21 mouse cellular contexts compared by ENCODE assay signal in the genomic region with DNA sequence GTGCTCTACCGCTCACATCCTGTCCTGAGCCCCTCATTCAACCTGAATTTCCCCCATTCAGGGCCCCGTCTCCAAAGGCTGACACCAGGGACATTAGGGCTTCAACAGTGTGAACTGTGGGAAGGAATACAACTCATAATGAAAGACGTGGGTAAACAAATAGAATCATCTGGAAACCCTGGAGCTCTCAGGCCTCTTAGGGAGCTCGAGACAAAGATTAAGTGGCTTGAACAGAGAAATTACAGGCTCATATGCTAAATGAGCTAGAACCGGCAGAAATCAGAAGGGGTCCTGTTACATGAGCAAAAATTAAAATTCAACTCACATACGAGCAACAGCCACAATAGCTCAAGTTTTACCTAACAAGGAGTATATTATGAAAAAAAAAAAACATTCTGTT. TPM values are rescaled to one million over a fixed set of nuclear protein-coding genes. Genes with fewer than 3 reads are reported as not detected.
DNase-seq lines count a peak whose midpoint lies in the region; ATAC-seq lines count a peak whose summit lies in the region.
"Had no signal": no experiment of that assay in that cellular context is flagged by ENCODE, and none has a peak within 500 bp of the region (broad histone marks: within the 10 kb centered on the region; RNA-seq: fewer than 3 reads in every experiment).

No protein-coding gene starts in this region.

- no peaks in the 10 kb centered on the region for H3K9me3 ChIP-seq in kidney, embryonic 16.5 days (ENCODE audit: low read length)
- no peaks in the 10 kb centered on the region for H3K9me3 ChIP-seq in forebrain, embryonic 15.5 days
- no peaks in the 10 kb centered on the region for H3K9me3 ChIP-seq in hindbrain, embryonic 16.5 days (ENCODE audit: control insufficient read depth, low read length)
- no peaks in the 10 kb centered on the region for H3K9me3 ChIP-seq in midbrain, embryonic 16.5 days (replicated peaks; ENCODE audit: control insufficient read depth, low read length, poor library complexity, severe bottlenecking)
- H3K9me3 ChIP-seq: heart, embryonic 15.5 days; limb, embryonic 15.5 days had no signal

- H3K36me3 ChIP-seq in kidney, embryonic 16.5 days (ENCODE audit: insufficient read depth, low read length) = no peaks in the 10 kb centered on the region
- H3K36me3 ChIP-seq in forebrain, embryonic 15.5 days = no peaks in the 10 kb centered on the region
- no peaks in the 10 kb centered on the region for H3K36me3 ChIP-seq in hindbrain, embryonic 16.5 days (ENCODE audit: control insufficient read depth, insufficient read depth, low read length)
- H3K36me3 ChIP-seq in midbrain, embryonic 16.5 days (ENCODE audit: control insufficient read depth, insufficient read depth, low read length) = no peaks in the 10 kb centered on the region
- H3K36me3 ChIP-seq: heart, embryonic 15.5 days; limb, embryonic 15.5 days had no signal

- no peak overlapping the region for H3K27ac ChIP-seq in kidney, embryonic 16.5 days (ENCODE audit: low read length)
- H3K27ac ChIP-seq in forebrain, embryonic 15.5 days (replicated peaks) = peak overlapping the region; percentile 43
- peak overlapping the region; percentile 25; the same call in 1 of the 2 replicates for H3K27ac ChIP-seq in hindbrain, embryonic 16.5 days (ENCODE audit: low read depth, low read length)
- 0 out of 2 replicates have a peak overlapping the region, but pooled peaks have one; percentile 6 for H3K27ac ChIP-seq in midbrain, embryonic 16.5 days (ENCODE audit: low read length)
- H3K27ac ChIP-seq: gastrocnemius, adult 2 months; heart, embryonic 15.5 days; limb, embryonic 15.5 days had no signal

- no peak for ATAC-seq in kidney, embryonic 16.5 days (ENCODE audit: low FRiP score, low TSS enrichment)
- no peak for ATAC-seq in forebrain, embryonic 15.5 days (replicated peaks)
- ATAC-seq in hindbrain, embryonic 16.5 days = peak; percentile 40; the same call in 1 of the 2 replicates
- no peak for ATAC-seq in midbrain, embryonic 16.5 days
- ATAC-seq: liver, postnatal 0 days had no signal

- H3K4me1 ChIP-seq in kidney, embryonic 16.5 days (ENCODE audit: insufficient read depth, low read length) = 0 out of 2 replicates have a peak, but pooled peaks cover 3% of the 10 kb centered on the region
- H3K4me1 ChIP-seq in forebrain, embryonic 15.5 days = peaks cover 11% of the 10 kb centered on the region
- peaks cover 8% of the 10 kb centered on the region for H3K4me1 ChIP-seq in hindbrain, embryonic 16.5 days (ENCODE audit: control insufficient read depth, insufficient read depth, low read depth, low read length)
- peaks cover 7% of the 10 kb centered on the region; the same call in 1 of the 2 replicates for H3K4me1 ChIP-seq in midbrain, embryonic 16.5 days (ENCODE audit: control insufficient read depth, insufficient read depth, low read length)
- H3K4me1 ChIP-seq: heart, embryonic 15.5 days; limb, embryonic 15.5 days had no signal

- no peak overlapping the region for H3K4me2 ChIP-seq in kidney, embryonic 16.5 days (replicated peaks; ENCODE audit: low read depth, low read length)
- H3K4me2 ChIP-seq in forebrain, embryonic 15.5 days (replicated peaks) = no peak overlapping the region
- no peak overlapping the region for H3K4me2 ChIP-seq in hindbrain, embryonic 16.5 days (ENCODE audit: low read length)
- H3K4me2 ChIP-seq in midbrain, embryonic 16.5 days (ENCODE audit: low read length) = no peak overlapping the region
- H3K4me2 ChIP-seq: heart, embryonic 15.5 days; limb, embryonic 15.5 days had no signal

- 0 out of 2 replicates have a peak overlapping the region, but pooled peaks have one; percentile 17 for H3K9ac ChIP-seq in kidney, embryonic 16.5 days (replicated peaks; ENCODE audit: low read length)
- H3K9ac ChIP-seq in forebrain, embryonic 15.5 days (replicated peaks) = no peak overlapping the region
- no peak overlapping the region for H3K9ac ChIP-seq in hindbrain, embryonic 16.5 days (ENCODE audit: low read depth, low read length)
- no peak overlapping the region for H3K9ac ChIP-seq in midbrain, embryonic 16.5 days (ENCODE audit: low read depth, low read length)
- H3K9ac ChIP-seq: heart, embryonic 15.5 days; limb, embryonic 15.5 days; liver, postnatal 0 days had no signal

- 23% methylated on average over 6 of the region's 6 CpGs for WGBS in kidney, embryonic 16.5 days
- WGBS in forebrain, embryonic 15.5 days = 7% methylated on average over 6 of the region's 6 CpGs
- WGBS in hindbrain, embryonic 16.5 days = 17% methylated on average over 6 of the region's 6 CpGs
- WGBS in midbrain, embryonic 16.5 days = 16% methylated on average over 6 of the region's 6 CpGs

- H3K27me3 ChIP-seq in kidney, embryonic 16.5 days (ENCODE audit: insufficient read depth, low read length) = no peaks in the 10 kb centered on the region
- no peaks in the 10 kb centered on the region for H3K27me3 ChIP-seq in forebrain, embryonic 15.5 days
- H3K27me3 ChIP-seq in hindbrain, embryonic 16.5 days (replicated peaks; ENCODE audit: control insufficient read depth, insufficient read depth, low read length) = no peaks in the 10 kb centered on the region
- no peaks in the 10 kb centered on the region for H3K27me3 ChIP-seq in midbrain, embryonic 16.5 days (ENCODE audit: control insufficient read depth, insufficient read depth, low read depth, low read length)
- H3K27me3 ChIP-seq: heart, embryonic 15.5 days; limb, embryonic 15.5 days had no signal

- H3K4me3 ChIP-seq in kidney, embryonic 16.5 days (ENCODE audit: low read length) = no peak overlapping the region
- H3K4me3 ChIP-seq in forebrain, embryonic 15.5 days = no peak overlapping the region
- H3K4me3 ChIP-seq in hindbrain, embryonic 16.5 days (ENCODE audit: low read length) = no peak overlapping the region
- H3K4me3 ChIP-seq in midbrain, embryonic 16.5 days (ENCODE audit: low read depth, low read length) = no peak overlapping the region
- H3K4me3 ChIP-seq: gastrocnemius, adult 2 months; heart, embryonic 15.5 days; limb, embryonic 15.5 days had no signal

- no peak for DNase-seq in kidney, adult 18-20 months
- no peak for DNase-seq in heart, postnatal 36 days
- no peak for DNase-seq in natural killer cell, adult 2 months (ENCODE audit: low spot score in 2 of 2)
- no peak for DNase-seq in spleen, postnatal 10 days (ENCODE audit: low spot score in 2 of 2)
- DNase-seq: adrenal gland, postnatal 10 days; cerebellum, adult 8-10 months; gastrocnemius, adult 2 months; heart, adult 18-20 months; kidney, adult 2 months; kidney, postnatal 25 days; layer of hippocampus, adult 9-11 months; liver, postnatal 0 days; right cerebral cortex, postnatal 4 days; thymus, postnatal 36 days had no signal

- intact Hi-C loops in heart, postnatal 36 days (cut with DNase I) = no loop called here

RNA-seq across cellular contexts. Expression of gene Myo1e, which starts 32.3 kb away (rescaled TPM):
- polyA plus RNA-seq in kidney, embryonic 16.5 days (2015; fragmentation: Nextera tagmentation; extraction: Ambion mirVana) = 26.4 and 27.8 TPM in 2 replicates
- 5.1 and 5.9 TPM in 2 replicates for polyA plus RNA-seq in forebrain, embryonic 15.5 days (2015; fragmentation: Nextera tagmentation; extraction: Ambion mirVana)
- 7.5 and 10.9 TPM in 2 replicates for polyA plus RNA-seq in hindbrain, embryonic 16.5 days (2015; fragmentation: Nextera tagmentation; extraction: Ambion mirVana)
- polyA plus RNA-seq in midbrain, embryonic 16.5 days (2015; fragmentation: Nextera tagmentation; extraction: Ambion mirVana) = 6.1 and 6.5 TPM in 2 replicates
- total RNA-seq in heart, postnatal 36 days (2021) = 10 to 100 TPM in 1 of 2 experiments, 1 to 10 TPM in 1; 8.6 to 10.2 TPM

RNA-seq across cellular contexts. Expression of gene Fam81a, which starts 32.5 kb away (rescaled TPM):
- polyA plus RNA-seq in kidney, embryonic 16.5 days (2015; fragmentation: Nextera tagmentation; extraction: Ambion mirVana) = 14.6 and 14.9 TPM in 2 replicates
- 10.5 TPM in 2 replicates for polyA plus RNA-seq in forebrain, embryonic 15.5 days (2015; fragmentation: Nextera tagmentation; extraction: Ambion mirVana)
- polyA plus RNA-seq in hindbrain, embryonic 16.5 days (2015; fragmentation: Nextera tagmentation; extraction: Ambion mirVana) = 13.6 and 16.3 TPM in 2 replicates
- polyA plus RNA-seq in midbrain, embryonic 16.5 days (2015; fragmentation: Nextera tagmentation; extraction: Ambion mirVana) = 9.6 and 10.8 TPM in 2 replicates
- total RNA-seq in heart, postnatal 36 days (2021) = 10 to 100 TPM; 32.8 to 37.8 TPM
- total RNA-seq: neutrophil, adult 5-6 weeks had no signal
